Mouse (Mus musculus): Measurements from ENCODE around the gene Afap1.
A peak's percentile ranks its signal among the peaks of the same experiment; 100 is the strongest.

Afap1 gene

DNA sequence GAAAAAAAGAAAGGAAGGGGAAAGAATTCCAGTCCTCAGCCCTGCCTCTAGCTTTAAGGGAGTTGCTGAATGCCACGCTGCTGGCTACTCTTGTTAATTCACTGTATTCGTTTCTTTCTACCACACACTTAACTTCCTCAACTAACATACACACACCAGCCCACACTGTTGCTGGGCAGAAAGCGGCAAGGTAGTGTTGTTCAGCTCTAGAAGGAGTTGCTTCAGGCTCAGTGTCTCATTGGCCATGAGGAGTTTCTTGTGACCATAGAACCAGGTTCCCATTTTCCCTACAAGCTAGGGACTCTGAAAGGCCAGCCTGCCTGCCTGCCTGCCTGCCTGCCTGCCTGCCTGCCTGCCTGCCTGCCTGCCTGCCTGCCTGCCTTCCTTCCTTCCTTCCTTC lies 5.9 kb downstream of the Afap1 start:
- DNase-seq: no peak

DNA sequence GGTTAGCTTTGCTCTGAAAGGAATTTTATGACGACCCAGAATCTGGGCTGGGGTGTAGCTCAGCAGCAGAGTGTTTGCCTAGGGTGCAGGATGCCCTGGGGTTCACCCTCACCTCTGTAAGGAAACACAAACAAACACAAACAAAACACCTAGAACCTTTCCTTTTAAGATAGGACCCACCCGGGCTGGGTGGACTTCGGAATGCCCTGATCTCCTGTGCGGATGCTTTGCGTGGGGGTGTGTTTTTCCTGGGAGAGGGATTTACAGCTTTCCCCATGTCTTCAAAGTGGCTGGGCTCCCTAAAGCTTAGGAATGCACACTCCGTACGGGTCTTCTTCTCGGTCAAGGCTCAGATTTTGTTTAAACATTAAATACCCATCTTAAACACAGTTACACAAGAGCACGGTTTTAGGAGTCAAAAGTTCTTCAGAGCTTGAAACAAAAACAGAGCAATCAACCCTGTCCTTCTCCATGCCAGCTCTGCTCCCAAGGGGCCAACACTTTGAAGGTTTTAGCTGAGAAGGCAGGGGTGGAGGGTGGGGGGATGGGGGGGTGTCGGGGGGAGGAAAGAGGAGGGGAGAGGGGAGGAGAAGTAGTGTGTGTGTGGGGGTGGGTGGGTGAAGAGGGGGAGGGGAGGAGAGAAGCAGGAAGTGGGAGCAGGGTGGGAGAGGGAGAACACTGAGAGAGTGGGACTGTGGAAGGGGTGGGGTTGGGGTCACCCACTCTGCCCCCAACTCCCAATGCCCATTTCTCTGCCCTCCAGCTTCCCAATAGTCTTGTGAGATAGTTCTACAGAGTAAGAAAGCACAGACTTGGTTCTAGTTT lies 7.5 kb downstream of the Afap1 start:
- DNase-seq: no peak

DNA sequence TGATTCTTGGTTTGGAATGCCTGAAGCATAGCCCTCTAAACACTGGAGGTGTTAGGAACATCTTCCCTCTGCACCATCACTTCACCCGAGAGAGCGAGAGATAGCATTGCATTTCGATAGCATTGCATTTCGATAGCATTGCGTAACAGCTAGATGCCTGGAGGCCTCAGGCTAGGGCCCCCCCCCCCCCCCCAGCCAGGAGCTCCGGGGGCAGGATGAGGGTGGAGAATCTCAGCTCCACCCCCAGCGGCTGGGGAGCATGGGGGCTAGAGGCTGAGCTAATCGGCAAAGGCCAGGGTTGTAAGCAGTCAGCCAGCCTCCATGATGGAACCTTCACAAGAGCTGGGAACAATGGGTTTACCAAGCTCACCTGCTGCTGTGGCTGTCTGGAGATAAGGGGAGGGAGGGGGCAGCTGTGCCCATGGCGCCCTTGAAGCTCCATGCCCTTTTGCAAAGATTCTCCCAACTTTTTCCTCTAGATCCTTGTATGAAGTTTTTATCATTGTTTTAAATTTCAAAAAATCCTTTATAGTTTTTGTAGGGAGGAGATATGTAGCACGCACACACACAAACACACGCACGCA lies 8.2 kb downstream of the Afap1 start:
- DNase-seq: no peak

DNA sequence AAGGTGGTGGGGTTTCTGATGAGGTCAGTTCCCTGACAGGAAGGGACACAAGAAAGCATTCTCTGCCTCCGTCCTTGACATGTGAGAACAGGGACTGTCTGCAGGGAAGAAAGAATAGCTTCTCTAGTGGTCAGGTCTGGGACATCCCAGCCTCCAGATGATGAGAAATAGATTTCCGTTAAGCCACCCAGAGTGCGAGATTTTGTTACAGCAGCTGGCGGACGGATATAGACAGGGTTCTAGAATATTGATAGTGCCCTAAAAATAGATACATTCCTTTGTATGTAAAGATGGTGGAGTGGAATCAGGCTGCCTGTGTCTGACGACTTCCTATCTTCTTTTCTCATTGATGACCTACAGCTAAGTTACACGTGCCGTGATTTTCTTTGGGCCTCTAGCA lies 10.3 kb downstream of the Afap1 start:
- DNase-seq: no peak

DNA sequence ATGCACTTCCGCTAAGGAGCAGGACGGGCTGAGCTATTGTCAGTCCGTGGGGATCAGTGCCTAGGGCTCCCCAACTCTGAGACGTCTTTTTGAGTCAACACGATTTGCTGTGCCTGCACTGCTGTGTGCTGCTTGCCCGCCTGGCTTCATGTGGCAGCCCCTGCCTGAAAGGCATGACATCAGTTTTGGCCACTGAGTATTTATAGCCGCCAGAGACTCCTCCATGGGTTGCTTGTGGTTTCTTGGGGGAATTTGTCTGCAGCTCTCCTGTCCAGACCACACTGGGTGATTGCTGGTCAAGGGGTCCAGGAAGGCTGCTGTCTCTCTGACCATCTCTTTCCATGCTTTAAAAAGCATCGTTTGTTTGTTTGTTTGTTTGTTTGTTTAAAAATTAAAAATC lies 12.2 kb downstream of the Afap1 start:
- no peak for DNase-seq

DNA sequence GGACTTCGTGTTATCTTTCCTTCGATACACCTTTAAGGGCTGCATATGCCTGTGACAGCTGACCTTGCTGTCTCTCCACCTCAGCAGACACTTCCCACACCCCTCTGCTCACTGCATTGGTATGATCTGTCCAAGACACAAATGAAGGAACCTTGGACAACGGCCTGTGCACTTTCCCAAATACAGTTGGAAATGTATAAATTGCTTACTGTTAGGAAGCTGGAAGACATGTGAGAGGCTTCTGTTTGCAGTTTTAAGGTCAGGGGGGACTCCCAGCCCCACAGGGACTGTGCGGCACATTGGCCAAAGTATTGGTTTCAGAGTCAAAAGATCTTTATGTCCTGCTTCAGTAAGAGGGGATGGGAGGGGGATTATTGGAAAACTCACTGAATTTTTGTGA lies 14.0 kb downstream of the Afap1 start:
- no peak for DNase-seq

DNA sequence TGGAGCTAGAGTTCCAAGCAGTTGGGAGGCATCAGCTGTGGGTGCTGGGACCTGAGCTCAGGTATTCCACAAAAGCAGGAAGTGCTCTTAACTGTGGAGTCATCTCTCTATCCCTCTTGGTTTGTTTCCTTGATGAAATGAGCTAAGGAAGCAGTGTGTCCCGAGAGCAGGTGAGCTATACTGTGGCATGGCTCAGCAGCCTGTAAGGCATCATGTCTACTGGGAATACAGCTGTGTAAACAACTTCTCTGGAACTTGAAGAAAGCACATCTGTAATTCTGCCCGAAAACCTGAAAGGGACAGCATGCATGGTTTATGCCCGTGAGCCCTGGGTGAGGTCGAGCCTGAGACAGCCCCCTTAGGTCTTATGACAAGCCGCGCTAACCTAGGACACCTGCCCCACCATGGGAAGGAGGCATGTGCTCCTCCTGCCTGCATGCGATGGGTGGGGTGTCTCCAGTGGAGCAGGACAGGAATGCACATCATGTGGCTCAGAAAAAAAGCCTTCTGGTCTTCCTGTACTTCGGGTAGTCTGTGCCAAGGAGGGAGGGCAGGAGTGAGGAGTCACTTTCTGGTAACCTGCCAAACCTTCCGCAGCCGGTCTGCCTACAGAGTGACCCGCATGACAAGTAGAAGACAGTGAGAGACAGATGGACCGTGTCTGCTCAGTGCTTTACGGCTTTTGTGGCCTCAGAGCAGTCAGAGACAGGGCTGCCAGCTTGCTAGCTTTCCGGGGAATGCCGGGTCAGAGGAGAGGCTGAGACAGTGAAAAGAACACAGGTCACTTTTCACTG lies 14.7 kb downstream of the Afap1 start:
- DNase-seq: peak; percentile 82 to 93

DNA sequence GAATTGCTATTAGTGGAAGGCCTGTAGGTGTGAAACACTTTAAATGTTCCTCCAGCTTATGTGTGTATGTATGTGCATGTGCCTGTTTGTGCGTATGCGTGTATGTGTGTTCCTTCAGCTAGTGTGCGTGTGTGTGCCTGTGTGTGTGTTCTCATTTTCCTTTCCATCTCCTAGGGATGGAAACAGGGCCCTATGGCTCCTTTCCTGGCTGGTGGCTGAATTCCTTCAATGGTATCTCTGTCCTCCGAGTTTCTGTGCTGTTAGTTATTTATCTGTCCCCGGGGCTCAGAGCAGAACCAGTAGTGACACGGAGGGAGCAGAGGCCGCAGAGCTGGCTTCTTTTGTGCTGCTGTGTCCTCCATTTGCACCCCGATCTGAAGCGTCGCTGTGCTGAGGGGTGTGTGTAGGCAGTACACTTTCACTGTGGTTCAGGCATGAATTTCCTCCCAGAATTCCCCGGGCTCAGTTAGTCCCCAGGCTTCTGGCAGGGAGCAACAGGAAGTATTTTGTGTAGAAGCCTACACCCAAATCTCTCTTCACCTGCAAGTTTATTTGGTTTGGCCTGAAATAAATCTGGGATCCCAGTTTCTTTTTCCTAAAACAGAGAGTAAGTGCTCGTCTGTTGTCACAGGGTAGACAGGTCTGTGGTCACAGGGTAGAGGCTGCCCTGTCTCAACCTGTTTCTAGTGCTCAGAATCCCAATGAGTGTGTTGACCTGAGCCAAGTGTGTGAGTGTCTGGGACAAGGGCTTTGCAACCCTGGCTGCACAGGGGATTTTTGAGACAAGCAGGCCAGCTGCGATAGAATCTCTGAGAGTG lies 15.7 kb downstream of the Afap1 start:
- DNase-seq: no peak

DNA sequence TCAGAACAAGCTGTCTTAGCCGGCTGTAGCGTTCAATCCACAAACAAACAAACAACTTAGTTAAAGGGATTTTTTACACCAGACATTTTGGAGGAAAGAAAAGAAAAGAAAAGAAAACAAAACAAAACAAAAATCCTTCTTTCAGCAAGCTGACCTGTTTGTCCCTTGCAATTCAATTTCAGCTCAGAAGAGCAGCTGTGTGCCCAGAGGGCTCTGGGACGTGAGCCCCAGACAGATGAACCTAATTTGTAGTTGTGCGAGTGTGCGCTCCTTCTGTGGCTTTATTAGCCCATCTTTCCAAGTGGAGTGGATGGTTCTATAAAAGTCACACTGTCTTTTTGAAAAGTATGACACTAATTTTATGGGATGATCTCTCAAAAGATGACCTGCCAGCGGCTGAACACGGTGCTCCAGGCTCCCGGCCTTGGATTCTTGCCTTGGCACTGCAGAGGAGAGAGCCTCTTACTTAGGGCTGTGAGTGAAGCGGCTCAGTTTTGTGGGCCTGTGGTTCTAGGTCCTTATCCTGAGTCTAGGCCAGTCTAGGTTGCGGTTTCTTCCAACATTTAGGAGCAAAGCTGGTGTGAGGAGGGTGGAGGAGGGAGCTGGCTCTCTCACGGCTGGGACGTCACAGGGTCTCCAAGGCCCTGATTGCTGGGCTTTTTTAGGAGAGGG lies 22.6 kb downstream of the Afap1 start:
- no peak for DNase-seq

DNA sequence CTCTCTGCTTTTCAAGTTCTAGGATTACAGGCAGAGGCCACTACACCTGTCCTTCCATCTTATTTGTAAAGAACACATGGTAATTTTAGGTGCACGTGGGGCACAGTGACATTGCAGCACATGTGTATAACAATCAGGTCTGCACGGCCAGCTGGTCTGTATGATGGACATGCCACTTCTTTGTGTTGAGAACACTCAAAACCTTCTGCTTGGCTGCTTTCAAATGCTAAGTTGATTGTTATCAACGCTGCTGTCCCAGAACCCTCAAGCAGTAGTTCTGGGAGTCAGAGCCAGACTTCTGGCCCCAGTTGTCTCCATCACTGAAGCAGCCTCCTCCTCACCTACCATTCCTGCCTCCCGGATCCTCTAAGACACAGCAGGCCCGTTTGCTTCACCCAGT lies 23.5 kb downstream of the Afap1 start:
- no peak for DNase-seq

DNA sequence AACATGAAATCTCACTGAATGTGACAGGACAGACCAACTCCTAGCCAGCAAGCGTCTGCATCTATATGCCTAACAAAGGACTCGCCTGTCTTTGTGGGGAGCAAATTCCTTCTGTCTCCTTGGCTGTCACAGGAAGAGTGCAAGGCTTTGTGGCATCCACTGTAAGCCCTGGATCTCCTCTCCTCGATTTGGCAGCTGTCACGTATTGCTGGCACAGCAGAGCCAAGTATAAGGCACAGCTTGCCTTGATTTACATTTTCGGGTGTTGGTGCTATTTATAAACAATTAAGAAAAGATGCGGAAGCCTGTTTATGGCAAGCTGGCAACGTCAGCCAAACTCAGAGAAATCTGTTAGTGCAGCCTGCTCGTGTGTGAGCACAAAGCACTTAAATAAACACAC lies 25.3 kb downstream of the Afap1 start:
- no peak for DNase-seq

DNA sequence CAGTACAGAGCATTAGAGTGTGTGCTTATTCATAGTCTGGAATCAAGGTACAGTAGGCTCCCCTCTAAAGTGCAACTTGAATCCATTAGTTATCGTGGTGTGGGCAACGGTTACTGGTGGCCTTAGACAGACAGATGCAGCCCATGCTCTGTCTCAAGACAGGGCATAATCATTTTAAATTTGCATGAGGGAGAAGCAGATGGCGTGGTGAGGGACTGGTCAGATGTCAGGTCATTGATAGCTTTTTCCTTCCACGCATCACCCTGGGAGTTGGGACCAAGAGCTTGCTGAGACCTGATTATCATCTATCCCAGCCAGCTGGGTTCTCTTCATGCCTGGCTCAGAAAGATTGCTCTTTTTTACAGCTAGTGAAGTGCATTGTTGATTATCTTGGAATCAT lies 27.0 kb downstream of the Afap1 start:
- DNase-seq: no peak

DNA sequence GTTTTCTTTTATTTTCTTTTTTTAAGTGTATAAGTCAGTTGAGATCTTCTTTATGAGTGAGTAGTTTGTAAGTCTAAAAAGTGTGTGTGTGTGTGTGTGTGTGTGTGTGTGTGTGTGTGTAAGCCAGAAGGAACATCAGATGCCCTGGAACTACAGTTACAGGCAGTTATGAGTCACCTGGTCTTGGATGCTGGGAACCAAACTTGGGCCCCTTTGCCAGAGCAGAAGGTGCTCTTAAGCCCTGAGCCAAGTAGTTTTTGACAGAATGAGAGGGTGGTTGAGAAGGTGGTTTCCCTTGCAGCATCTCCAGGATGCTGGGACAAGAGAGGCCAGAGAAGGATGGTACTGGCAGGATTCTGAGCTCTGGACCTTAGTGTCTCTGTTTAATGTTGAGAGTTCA lies 27.4 kb downstream of the Afap1 start:
- DNase-seq: no peak

DNA sequence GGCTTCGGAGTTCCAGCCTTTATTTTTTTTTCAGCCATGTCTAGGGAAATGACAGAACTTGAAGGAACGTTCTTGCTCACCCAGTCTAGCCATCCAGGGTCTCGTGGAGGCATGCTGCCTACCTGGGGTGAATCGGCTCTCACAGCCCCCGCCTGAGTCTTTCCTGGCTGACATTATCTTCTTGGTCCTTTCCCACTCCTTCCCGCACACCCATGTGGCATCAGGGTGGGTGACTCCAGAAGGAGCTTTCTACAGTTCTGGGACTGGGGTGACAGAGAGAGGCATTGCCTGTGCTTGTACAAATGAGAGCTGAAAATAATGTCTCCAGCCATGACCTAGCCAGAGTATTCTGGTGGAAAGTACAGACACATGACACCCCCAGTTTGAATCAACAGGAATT lies 28.0 kb downstream of the Afap1 start:
- no peak for DNase-seq

DNA sequence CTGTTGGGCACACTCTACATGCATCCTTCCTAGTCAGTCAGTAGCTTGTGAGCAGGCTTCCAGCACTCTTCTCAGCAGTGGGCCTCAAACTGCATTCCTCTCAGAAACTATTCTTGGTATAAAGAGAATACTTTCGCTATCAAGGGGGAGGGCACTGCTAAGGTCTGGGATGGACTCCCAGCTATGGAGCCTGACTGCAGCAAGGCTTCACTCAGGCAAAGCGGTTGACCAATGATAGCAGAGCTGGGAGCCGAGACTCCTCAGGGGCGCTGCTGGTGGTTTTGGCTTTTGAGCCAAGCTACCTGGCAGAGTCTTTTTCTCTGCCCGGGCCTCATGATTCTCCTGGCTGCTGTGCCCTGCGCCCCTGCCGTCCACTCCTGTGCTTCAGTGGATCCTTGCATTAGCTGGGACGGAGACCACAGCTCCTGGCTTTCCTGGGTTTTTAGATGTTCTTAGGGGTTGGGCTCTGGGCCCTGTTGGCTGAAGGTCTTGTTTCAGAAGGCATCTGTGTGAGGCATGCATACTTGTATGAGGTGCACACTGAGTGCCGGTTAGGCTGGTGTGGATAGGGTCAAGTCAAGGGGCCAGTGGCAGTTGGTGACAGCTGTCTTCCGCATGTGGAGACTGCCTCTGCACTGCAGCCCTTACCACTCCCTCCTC lies 28.6 kb downstream of the Afap1 start:
- no peak for DNase-seq

DNA sequence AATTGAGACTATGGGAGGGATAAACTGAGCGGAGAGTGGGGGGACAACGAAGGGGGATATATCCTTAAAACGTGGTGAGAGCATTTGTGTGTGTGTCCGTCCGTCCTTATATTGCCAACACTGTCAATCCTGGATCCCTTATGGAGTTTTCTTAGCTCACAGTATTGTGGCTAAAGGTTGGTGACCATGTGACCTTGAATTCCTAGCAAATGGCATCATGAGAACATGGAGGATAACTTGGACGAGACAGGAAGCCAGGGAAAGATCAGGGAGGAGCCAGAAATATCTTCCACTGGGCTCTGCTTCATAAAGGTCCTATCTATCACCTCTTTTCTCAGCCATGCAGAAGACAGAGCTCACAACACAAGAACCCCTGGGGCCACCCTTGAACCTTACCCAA lies 30.3 kb downstream of the Afap1 start:
- DNase-seq: no peak

DNA sequence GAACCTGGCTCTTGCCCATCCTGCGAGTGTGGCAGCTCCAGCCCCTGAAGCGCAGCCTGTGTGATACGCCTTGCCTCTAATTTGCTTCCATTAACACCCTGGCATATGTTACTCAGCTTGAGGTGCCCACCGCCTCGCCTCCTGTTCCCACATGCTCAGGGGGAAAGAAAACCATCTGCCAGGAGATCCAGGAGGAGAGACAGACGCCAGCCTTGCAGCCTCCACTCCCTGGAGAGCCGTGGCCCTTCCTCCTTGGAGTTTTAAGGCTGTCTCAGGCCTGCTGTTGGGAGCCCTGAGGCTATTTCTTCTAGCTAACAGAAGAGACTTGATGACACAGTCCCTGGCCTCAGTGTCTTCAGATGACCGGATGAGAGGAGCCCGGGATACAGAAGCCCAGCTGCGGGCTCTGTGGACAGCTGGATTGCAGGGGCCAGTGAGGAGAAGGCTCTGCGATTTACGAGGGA lies 32.1 kb downstream of the Afap1 start:
- DNase-seq: peak; percentile 52 to 59

DNA sequence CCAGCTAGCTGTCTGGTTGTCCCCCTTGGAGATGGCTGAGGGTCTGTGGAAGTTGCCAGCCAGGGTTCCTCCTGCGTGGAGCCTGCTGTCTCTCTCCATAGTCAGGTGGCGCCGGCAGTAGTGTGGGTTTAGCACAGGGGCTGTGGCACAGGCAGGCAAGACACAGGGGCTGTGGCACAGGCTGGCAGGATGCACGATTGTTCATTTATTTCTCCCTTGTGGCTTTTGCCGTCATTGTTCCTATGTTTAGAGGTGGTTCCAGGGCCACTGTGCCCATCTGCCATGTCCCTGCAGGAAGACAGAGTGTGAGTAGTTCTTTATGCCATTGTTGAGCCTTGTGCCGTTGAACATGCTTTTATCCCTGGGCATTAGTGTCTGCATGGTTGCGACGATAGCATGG lies 33.4 kb downstream of the Afap1 start:
- DNase-seq: no peak

DNA sequence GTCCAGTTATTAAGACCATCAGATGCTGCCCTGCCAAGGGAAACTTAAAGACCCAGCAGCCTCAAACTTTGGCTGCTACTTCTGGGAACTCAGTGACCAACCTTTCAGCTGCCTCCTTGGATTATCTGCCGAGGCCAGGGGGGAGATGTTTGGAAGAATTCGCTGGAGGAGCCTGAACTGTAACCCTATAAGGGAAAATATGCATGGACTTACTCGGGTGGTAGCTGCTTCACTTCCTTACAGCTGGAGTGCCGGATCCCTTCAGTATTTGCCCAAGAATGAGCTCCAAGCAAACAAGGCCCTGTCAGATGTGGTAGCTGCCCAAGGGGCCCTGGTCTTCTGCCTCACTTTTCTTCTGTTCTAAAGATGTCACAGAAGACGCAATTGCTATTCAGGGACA lies 38.2 kb downstream of the Afap1 start:
- no peak for DNase-seq

DNA sequence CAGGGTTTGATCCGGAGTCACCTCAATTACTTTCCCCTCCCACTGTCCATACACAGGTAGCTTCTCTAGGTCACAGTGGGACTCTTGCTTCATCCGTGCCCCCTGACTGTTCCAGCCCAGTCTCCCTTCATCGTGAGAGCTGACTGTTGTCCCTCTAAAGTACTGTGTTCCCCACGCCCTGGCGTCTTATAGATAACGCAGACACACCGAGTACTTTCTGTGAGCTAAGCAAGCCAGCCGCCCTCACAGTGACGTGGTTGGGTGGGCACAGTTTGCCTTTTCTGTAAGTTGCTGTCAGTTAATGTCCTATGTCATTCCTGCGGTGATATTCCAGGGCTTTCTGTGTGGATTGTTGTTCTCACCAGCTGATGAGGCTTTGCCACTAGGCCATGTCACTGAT lies 39.9 kb downstream of the Afap1 start:
- no peak for DNase-seq

DNA sequence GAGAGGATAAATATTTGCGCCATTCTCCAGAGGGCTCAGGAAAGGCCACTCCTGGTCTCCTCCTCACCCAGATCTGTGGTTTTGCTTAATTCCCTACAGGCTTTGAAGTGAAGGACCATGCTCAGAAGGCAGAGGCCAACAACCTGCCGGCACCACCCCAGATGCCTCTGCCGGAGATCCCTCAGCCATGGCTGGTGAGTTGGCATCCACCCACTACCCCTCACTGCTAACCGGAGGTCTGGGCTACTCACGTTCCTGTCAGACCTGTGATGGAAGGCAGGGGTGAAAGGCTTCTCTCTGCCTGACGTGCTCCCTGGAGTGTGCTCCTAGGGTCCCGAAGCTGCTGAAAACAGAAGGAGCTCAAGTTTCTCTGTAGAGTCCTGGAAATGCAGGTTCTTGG lies 42.8 kb downstream of the Afap1 start:
- DNase-seq: no peak
